Mouse (Mus musculus): ENCODE data around the gene Pxylp1. TPM values are rescaled to one million over a fixed set of nuclear protein-coding genes. Genes with fewer than 3 reads are reported as not detected.

Gene Pxylp1
- polyA plus RNA-seq, 1 experiment from 2014 or later, result 22.7 TPM

DNA sequence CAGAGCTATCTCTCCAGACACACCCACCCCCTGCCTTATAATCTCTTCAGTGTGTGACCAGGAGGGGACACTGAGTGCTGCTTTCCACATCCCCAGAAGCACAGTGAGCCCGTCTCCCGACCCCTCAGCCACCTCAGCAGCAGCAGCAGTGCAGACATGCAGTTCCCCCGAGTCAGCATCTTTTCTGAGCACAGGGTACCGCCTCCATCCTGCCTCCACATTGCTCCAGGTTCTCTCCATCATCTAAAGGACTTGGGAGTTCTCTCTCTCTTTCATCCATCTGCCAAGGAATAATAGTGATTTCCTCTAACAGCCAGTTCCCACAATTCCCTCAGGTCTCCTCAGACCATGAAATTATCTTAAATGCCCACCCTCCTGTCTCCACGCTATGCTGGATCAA lies 43.5 kb downstream of the Pxylp1 start:
- 81% methylated on average over 5 of the region's 5 CpGs for WGBS
- Histone ChIP-seq H3K9ac (ENCODE audit: low read depth, low read length) (no peak overlapping the region), H3K9me3 (ENCODE audit: control insufficient read depth) (no peaks in the 10 kb centered on the region), H3K27me3 (replicated peaks; ENCODE audit: control insufficient read depth, insufficient read depth, low read length) (no peaks in the 10 kb centered on the region), H3K4me3 (ENCODE audit: low read depth, low read length) (no peak overlapping the region), H3K4me1 (replicated peaks; ENCODE audit: control insufficient read depth, insufficient read depth, low read length) (no peaks in the 10 kb centered on the region), H3K27ac (ENCODE audit: low read depth, low read length) (no peak overlapping the region), H3K4me2 (replicated peaks; ENCODE audit: low read depth) (no peak overlapping the region), H3K36me3 (ENCODE audit: control insufficient read depth, insufficient read depth) (no peaks in the 10 kb centered on the region)
- TF ChIP-seq CTCF (IDR thresholded peaks at IDR 0.05; ENCODE audit: low read depth), result no peak
- ATAC-seq, result no peak

DNA sequence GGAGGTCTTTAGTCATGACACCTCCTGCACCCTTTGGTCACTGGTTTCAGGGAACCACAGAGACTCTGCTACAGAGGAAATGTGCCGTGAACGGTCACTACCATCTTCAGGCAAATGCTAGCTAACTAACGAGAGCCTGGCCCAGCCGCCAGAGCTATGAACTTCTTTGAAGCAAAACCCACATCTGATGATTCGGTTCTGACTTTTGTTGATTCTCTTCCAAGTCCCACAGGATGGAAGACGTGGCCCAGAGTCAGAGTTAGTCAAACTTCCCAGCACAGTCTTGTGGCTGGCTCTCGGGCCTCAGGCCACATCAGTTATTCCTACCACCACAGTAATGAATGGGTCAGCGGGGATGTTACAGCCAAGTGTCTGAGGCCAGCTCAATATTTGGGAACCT lies 46.1 kb downstream of the Pxylp1 start:
- no peak overlapping the region for H3K9ac ChIP-seq (ENCODE audit: low read depth, low read length)
- H3K4me1 ChIP-seq (replicated peaks; ENCODE audit: control insufficient read depth, insufficient read depth, low read length), result no peaks in the 10 kb centered on the region
- TF ChIP-seq CTCF (IDR thresholded peaks at IDR 0.05; ENCODE audit: low read depth), result no peak
- H3K4me3 ChIP-seq (ENCODE audit: low read depth, low read length), result no peak overlapping the region
- no peak for ATAC-seq
- no peaks in the 10 kb centered on the region for H3K36me3 ChIP-seq (ENCODE audit: control insufficient read depth, insufficient read depth)
- no peaks in the 10 kb centered on the region for H3K9me3 ChIP-seq (ENCODE audit: control insufficient read depth)
- no peak overlapping the region for H3K27ac ChIP-seq (ENCODE audit: low read depth, low read length)
- no peak overlapping the region for H3K4me2 ChIP-seq (replicated peaks; ENCODE audit: low read depth)
- 92% methylated on average over 8 of the region's 8 CpGs for WGBS
- H3K27me3 ChIP-seq (replicated peaks; ENCODE audit: control insufficient read depth, insufficient read depth, low read length), result no peaks in the 10 kb centered on the region

DNA sequence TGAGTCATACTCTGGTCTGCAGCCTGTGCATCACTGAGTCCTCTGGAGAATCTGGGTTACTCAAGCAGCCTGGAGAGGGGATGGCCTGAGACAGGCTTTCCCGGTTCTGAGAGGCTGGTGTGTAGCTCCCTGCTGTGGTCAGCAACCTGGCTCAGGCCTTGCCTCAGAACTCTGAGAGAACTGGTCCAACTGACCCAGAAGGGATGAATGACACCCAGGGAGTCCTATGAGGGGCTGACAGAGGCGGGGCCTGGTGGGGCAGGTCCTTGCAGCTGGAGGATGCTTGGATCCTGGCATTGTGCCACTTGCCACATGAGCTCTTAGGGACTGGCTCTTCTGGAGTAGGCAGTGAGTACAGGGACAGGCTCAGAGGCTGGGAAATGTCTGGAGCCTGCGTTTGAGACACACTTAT lies 47.7 kb downstream of the Pxylp1 start:
- Histone ChIP-seq H3K9me3 (ENCODE audit: control insufficient read depth) (no peaks in the 10 kb centered on the region), H3K27me3 (replicated peaks; ENCODE audit: control insufficient read depth, insufficient read depth, low read length) (no peaks in the 10 kb centered on the region), H3K4me1 (replicated peaks; ENCODE audit: control insufficient read depth, insufficient read depth, low read length) (no peaks in the 10 kb centered on the region), H3K4me2 (replicated peaks; ENCODE audit: low read depth) (no peak overlapping the region), H3K9ac (ENCODE audit: low read depth, low read length) (no peak overlapping the region), H3K4me3 (ENCODE audit: low read depth, low read length) (no peak overlapping the region), H3K36me3 (ENCODE audit: control insufficient read depth, insufficient read depth) (no peaks in the 10 kb centered on the region), H3K27ac (ENCODE audit: low read depth, low read length) (no peak overlapping the region)
- TF ChIP-seq CTCF (IDR thresholded peaks at IDR 0.05; ENCODE audit: low read depth), result no peak
- WGBS, result 64% methylated on average over 3 of the region's 3 CpGs
- ATAC-seq, result peak; percentile 34; the same call in 1 of the 2 replicates

DNA sequence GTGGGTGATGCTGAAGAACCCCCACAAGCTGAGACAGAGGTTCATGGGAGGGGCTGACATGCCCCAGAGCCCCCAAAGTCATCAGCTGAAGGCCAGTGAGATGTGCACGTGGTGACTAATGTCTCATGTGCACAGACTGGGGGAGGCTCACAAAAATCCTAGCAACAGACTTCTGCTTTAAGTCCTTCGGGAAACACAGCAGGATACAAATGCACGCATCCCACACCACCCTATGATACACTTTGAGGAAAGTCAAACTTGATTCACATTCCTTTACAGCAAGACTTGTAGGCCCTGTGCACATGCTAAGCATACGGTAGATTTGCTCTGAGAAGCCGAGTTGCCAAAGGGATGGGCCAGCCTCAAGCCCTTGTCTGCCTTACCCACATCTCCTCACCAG lies 53.1 kb downstream of the Pxylp1 start:
- Histone ChIP-seq H3K27ac (ENCODE audit: low read depth, low read length) (no peak overlapping the region), H3K36me3 (ENCODE audit: control insufficient read depth, insufficient read depth) (peaks cover 15% of the 10 kb centered on the region; the same call in 1 of the 2 replicates), H3K27me3 (replicated peaks; ENCODE audit: control insufficient read depth, insufficient read depth, low read length) (no peaks in the 10 kb centered on the region), H3K4me2 (replicated peaks; ENCODE audit: low read depth) (no peak overlapping the region), H3K9me3 (ENCODE audit: control insufficient read depth) (no peaks in the 10 kb centered on the region), H3K9ac (ENCODE audit: low read depth, low read length) (no peak overlapping the region), H3K4me1 (replicated peaks; ENCODE audit: control insufficient read depth, insufficient read depth, low read length) (no peaks in the 10 kb centered on the region), H3K4me3 (ENCODE audit: low read depth, low read length) (no peak overlapping the region)
- no peak for ATAC-seq
- TF ChIP-seq CTCF (IDR thresholded peaks at IDR 0.05; ENCODE audit: low read depth), result no peak
- 85% methylated on average over 5 of the region's 5 CpGs for WGBS

DNA sequence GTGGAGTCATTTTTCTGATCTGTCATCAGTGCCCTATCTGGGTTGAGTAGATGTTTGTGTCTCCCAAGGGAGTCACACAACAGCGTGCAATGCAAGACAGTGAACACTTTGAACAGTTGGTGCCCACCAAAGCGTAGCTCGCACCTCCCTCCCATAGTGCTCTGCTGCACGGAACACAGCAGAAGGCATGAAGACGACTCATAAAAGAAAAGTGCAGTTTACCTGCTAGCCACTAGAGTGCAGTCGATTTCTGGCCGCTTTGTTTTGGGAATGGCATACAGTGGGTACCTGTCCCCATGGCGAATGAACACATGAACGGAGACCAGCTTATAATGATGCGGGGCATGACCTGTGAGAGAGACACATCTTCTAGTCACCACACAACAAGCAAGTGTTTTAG lies 53.6 kb downstream of the Pxylp1 start:
- Histone ChIP-seq H3K27me3 (replicated peaks; ENCODE audit: control insufficient read depth, insufficient read depth, low read length) (no peaks in the 10 kb centered on the region), H3K27ac (ENCODE audit: low read depth, low read length) (no peak overlapping the region; the same call in 1 of the 2 replicates), H3K36me3 (ENCODE audit: control insufficient read depth, insufficient read depth) (peaks cover 15% of the 10 kb centered on the region; the same call in 1 of the 2 replicates), H3K4me3 (ENCODE audit: low read depth, low read length) (no peak overlapping the region), H3K4me2 (replicated peaks; ENCODE audit: low read depth) (peak overlapping the region; percentile 9; the same call in 1 of the 2 replicates), H3K9me3 (ENCODE audit: control insufficient read depth) (no peaks in the 10 kb centered on the region), H3K9ac (ENCODE audit: low read depth, low read length) (no peak overlapping the region), H3K4me1 (replicated peaks; ENCODE audit: control insufficient read depth, insufficient read depth, low read length) (no peaks in the 10 kb centered on the region)
- TF ChIP-seq CTCF (IDR thresholded peaks at IDR 0.05; ENCODE audit: low read depth), result peak; percentile 88
- peak; percentile 15 for ATAC-seq
- WGBS, result 33% methylated on average over 10 of the region's 10 CpGs

DNA sequence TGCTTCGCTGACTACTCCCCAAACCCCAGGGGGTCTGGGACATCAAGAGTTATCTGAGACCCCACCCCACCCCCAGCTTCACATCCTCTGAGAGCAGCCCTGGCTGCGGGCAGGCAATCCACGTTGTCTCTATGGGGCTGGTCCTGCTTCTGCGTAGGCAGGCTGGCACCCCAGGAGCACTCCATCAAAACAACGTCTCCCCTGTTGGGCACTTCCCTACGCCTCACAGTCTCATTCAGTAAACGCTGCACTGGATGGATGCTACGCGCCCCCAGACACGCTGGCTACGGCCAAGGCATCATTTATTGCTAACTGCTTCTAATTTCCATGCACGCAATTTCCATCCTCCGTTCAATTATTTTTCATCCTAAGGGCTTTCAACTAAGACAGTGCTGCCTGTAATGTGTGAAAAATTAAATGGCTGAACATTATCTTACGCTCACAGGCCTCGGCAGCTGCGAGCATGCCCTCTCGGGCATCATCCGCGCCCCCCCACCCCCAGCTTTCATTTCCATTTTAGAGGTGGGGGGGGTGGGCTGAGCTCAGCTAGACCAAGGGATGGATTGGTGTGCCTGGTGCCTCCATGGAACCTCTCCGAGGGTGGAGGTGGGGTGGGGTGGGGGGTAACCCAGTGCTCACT lies 54.6 kb downstream of the Pxylp1 start:
- Histone ChIP-seq H3K9me3 (ENCODE audit: control insufficient read depth) (no peaks in the 10 kb centered on the region), H3K27me3 (replicated peaks; ENCODE audit: control insufficient read depth, insufficient read depth, low read length) (no peaks in the 10 kb centered on the region), H3K9ac (ENCODE audit: low read depth, low read length) (no peak overlapping the region), H3K4me2 (replicated peaks; ENCODE audit: low read depth) (no peak overlapping the region), H3K4me3 (ENCODE audit: low read depth, low read length) (no peak overlapping the region), H3K36me3 (ENCODE audit: control insufficient read depth, insufficient read depth) (peaks cover 15% of the 10 kb centered on the region; the same call in 1 of the 2 replicates), H3K27ac (ENCODE audit: low read depth, low read length) (no peak overlapping the region), H3K4me1 (replicated peaks; ENCODE audit: control insufficient read depth, insufficient read depth, low read length) (no peaks in the 10 kb centered on the region)
- WGBS, result 76% methylated on average over 20 of the region's 20 CpGs
- no peak for ATAC-seq
- no peak for TF ChIP-seq CTCF (IDR thresholded peaks at IDR 0.05; ENCODE audit: low read depth)

Data from intestine, postnatal 0 days (tissue).